Mouse (Mus musculus) midbrain, embryonic 13.5 days (tissue): ENCODE measurements around the gene Rimklb. TPM values are rescaled to one million over a fixed set of nuclear protein-coding genes. Genes with fewer than 3 reads are reported as not detected.
"Not testable (repeated sequence)": the region's sequence is repeated elsewhere in the genome, so short reads cannot be mapped to it uniquely, and the experiment has no call there.

ENCODE experiments used
- ATAC-seq: fragments of 200-750 bp; cut with Nextera tagmentation; 2 replicates; pipeline ENCODE4 v1.8.0; 2017; ENCODE audit warnings: mild to moderate bottlenecking, moderate TSS enrichment, moderate library complexity
- H3K27ac ChIP-seq: fragments of 300-500 bp; sonication (generic); 2 replicates; pipeline ENCODE4 v1.5.1; 2015; ENCODE audit warnings: inconsistent platforms, mild to moderate bottlenecking, moderate library complexity
- H3K27me3 ChIP-seq: fragments of 300-500 bp; sonication (generic); 2 replicates; pipeline ENCODE4 v1.6.1; 2015; ENCODE audit warnings: mild to moderate bottlenecking, inconsistent platforms
- H3K36me3 ChIP-seq: fragments of 300-500 bp; sonication (generic); 2 replicates; pipeline ENCODE4 v1.6.1; 2015; ENCODE audit warnings: mild to moderate bottlenecking, inconsistent platforms
- H3K4me1 ChIP-seq: fragments of 300-500 bp; sonication (generic); replicated peaks from 2 replicates; pipeline ENCODE4 v1.6.1; 2015; ENCODE audit warnings: inconsistent platforms
- H3K4me2 ChIP-seq: fragments of 300-500 bp; sonication (generic); replicated peaks from 2 replicates; pipeline ENCODE4 v1.6.1; 2015; ENCODE audit warnings: moderate library complexity, mild to moderate bottlenecking, inconsistent platforms
- H3K4me3 ChIP-seq: fragments of 300-500 bp; sonication (generic); replicated peaks from 2 replicates; pipeline ENCODE4 v1.5.1; 2015; ENCODE audit warnings: mild to moderate bottlenecking, inconsistent platforms
- H3K9ac ChIP-seq: fragments of 300-500 bp; sonication (generic); replicated peaks from 2 replicates; pipeline ENCODE4 v1.6.1; 2015; ENCODE audit warnings: mild to moderate bottlenecking, inconsistent platforms
- H3K9me3 ChIP-seq: fragments of 300-500 bp; sonication (generic); 2 replicates; pipeline ENCODE4 v1.6.1; 2016; ENCODE audit warnings: mild to moderate bottlenecking, inconsistent platforms
- WGBS: fragments of 180-500 bp; shearing (Covaris S2); methylation state at CpG from one replicate; pipeline ENCODE4 v1.1.7; 2015; 5-methylcytosine and 5-hydroxymethylcytosine counted together
- polyA plus RNA-seq: library from polyadenylated mRNA; unstranded; fragments of >200 nt; fragmentation: Nextera tagmentation; extraction: Ambion mirVana; gene quantifications from 2 replicates; pipeline ENCODE4 v1.2.1, GENCODE M21; 2015

Gene Rimklb
- polyA plus RNA-seq, result 98.2 and 104 TPM in 2 replicates

DNA sequence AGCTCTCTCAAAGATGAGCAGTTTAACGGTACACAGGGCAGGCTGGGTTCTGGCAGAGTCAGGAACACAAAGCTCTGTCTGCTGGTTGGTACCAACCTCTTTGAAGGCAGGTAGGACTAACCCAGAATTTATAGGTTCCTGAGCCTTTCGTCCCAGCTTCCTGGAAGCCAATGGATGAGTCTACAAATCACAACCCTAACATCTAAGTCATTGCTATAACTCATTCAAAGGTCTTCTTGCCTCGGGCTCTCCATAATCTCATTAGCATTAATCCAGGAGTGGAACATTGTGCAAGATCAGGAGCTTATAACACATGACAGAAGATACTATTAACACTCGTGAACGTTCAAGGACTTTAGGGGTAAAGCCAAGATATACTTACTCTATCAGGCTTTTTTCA, at the start of gene Rimklb:
Rimklb (minus strand) TSS at position 101 of the 400 bp plus-strand sequence.
- Histone ChIP-seq H3K9ac (no peak within 1 kb of the TSS), H3K4me1 (peaks cover 32% of the 10 kb centered on the region), H3K36me3 (no peaks in the 10 kb centered on the region), H3K27me3 (peaks cover 3% of the 10 kb centered on the region; the same call in 1 of the 2 replicates), H3K27ac (no peak within 1 kb of the TSS), H3K4me3 (no peak within 1 kb of the TSS), H3K9me3 (no peaks in the 10 kb centered on the region), H3K4me2 (no peak within 1 kb of the TSS)
- ATAC-seq, result no peak
- WGBS, result 66% methylated on average over 5 of the region's 5 CpGs

DNA sequence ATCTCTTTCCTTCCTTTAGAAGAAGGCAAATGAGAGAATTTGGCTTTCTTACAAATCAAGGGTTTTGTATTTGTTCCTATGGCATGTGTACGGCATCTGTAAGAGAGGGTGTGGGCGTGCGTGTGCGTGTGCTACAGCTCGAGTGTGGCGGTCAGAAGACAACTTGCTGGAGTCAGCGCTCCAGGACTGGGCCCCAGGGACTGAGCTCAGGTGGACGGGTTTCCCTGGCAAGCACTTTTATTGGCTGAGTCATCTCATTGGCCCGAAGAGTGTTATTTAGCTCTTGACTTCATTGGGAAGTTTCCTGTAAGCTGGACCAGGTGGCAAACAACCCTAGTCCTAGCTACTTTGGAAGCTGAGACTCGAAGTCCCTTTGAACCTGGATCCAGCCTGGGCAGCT, 47.4 kb upstream of the Rimklb start:
- no peaks in the 10 kb centered on the region for H3K9me3 ChIP-seq
- no peaks in the 10 kb centered on the region for H3K27me3 ChIP-seq
- H3K4me1 ChIP-seq, result no peaks in the 10 kb centered on the region
- no peaks in the 10 kb centered on the region for H3K36me3 ChIP-seq
- H3K9ac ChIP-seq, result no peak overlapping the region
- no peak for ATAC-seq
- 87% methylated on average over 10 of the region's 10 CpGs for WGBS
- no peak overlapping the region for H3K4me3 ChIP-seq
- no peak overlapping the region for H3K27ac ChIP-seq
- H3K4me2 ChIP-seq, result no peak overlapping the region

DNA sequence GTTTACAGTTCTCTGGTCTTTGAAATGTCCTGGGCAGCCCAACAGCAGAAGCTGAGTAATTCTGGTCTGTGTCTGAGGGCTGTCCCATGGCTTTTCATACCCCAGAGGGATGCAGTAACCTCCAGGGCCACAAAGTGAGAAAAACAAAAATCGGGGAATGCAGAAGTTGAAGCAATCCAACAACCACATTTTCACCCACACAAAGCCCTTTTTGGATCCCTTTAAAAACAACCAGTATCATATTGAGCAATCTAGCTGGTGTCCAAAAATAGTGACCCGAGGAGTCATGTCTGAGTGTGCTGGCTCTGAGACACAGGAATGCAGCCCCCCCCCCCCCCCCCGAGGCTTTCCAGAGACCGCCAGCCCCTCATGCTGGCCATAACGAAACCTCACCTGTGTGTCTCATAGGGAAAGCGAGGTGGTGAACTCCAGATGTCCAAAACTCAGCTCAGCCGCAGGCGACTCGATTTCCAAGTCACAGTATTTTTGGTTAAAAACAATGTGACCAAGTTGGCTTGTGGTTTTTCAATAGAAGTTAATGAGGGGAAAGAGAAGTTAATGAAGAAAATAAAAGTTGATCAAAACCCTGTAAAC, 46.8 kb upstream of the Rimklb start:
- Histone ChIP-seq H3K4me2 (no peak overlapping the region), H3K4me3 (no peak overlapping the region), H3K4me1 (no peaks in the 10 kb centered on the region), H3K27me3 (no peaks in the 10 kb centered on the region), H3K9me3 (no peaks in the 10 kb centered on the region), H3K36me3 (no peaks in the 10 kb centered on the region), H3K27ac (no peak overlapping the region), H3K9ac (no peak overlapping the region)
- ATAC-seq, result no peak
- 85% methylated on average over 9 of the region's 9 CpGs for WGBS

DNA sequence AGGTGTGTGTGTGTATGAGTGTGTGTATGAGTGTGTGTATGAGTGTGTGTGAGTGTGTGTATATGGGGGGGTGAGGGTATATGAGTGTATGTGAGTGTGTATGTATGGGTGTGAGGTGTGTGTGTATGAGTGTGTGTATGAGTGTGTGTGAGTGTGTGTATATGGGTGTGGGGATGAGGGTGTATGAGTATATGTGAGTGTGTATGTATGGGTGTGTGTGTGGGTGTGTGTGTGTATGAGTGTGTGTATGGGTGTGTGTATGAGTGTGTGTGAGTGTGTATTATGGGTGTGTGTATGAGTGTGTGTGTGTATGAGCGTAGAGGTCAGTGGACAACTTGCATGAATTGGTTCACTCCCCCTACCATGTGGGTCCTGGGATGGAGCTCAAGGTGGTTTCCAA, 46.1 kb upstream of the Rimklb start:
- Histone ChIP-seq H3K4me3 (no peak overlapping the region), H3K27ac (no peak overlapping the region), H3K4me1 (no peaks in the 10 kb centered on the region), H3K27me3 (no peaks in the 10 kb centered on the region), H3K4me2 (no peak overlapping the region), H3K36me3 (no peaks in the 10 kb centered on the region), H3K9ac (no peak overlapping the region), H3K9me3 (no peaks in the 10 kb centered on the region)
- 0 out of 2 replicates have a peak, but pooled peaks have one; percentile 24 for ATAC-seq
- 93% methylated on average over 1 of the region's 1 CpGs for WGBS

DNA sequence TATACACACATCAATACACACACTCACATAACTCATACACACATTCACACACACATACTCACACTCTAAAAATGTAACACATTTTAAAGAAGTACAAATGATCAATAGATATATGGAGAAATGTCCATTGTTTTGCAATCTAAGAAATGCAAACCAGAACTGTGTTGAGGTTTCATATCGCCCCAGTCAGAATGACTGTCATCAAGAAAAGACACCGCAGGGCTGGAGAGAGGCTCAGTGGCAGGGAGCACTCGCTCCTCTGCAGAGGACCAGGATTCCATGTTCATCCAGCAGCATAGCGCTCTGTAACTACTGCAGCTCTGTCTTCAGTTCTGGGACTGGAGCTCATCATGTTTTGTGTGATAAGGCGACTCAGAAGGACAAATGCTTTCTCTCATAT, 45.0 kb upstream of the Rimklb start:
- Histone ChIP-seq H3K27ac (no peak overlapping the region), H3K36me3 (no peaks in the 10 kb centered on the region), H3K9ac (no peak overlapping the region), H3K4me1 (no peaks in the 10 kb centered on the region), H3K9me3 (no peaks in the 10 kb centered on the region), H3K4me3 (no peak overlapping the region), H3K27me3 (no peaks in the 10 kb centered on the region), H3K4me2 (no peak overlapping the region)
- no peak for ATAC-seq
- 87% methylated on average over 5 of the region's 5 CpGs for WGBS

DNA sequence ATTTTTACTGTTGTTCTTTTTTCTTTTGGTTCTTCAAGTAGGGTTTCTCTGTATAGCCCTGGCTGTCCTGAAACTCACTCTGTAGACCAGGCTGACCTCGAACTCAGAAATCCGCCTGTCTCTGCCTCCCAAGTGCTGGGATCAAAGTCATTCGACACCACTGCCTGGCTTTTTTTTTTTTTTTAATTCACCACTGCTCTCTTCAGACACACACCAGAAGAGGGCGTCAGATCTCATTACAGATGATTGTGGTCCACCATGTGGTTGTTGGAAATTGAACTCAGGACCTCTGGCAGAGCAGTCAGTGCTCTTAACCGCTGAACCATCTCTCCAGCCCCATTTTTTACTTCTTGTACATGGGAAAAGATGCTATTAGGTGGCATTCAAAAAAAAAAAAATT, 43.9 kb upstream of the Rimklb start:
- H3K9me3 ChIP-seq, H3K4me2 ChIP-seq, H3K36me3 ChIP-seq, H3K27me3 ChIP-seq, H3K4me3 ChIP-seq, ATAC-seq, H3K9ac ChIP-seq, H3K4me1 ChIP-seq, H3K27ac ChIP-seq: not testable (repeated sequence)
- WGBS, result 80% methylated on average over 5 of the region's 5 CpGs

DNA sequence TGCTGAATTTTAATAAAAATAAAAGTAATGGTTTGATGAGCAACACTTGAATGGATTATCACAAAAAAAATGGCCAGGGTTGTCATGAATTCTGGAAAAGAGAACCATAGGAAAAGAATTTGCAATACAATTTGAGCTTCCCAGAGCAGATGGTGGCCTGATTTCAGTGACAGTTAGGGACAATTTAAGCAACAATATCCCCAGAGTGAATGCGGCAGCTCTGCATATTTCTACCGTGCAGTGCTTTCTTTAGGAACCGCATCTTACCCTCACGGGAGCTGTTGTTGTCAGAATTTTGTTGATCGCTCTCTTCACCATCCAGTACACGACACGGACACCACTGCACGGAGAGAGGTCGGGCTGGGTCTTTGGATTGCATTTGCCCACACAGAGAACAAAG, 41.0 kb upstream of the Rimklb start:
- ATAC-seq, result no peak
- no peak overlapping the region for H3K9ac ChIP-seq

DNA sequence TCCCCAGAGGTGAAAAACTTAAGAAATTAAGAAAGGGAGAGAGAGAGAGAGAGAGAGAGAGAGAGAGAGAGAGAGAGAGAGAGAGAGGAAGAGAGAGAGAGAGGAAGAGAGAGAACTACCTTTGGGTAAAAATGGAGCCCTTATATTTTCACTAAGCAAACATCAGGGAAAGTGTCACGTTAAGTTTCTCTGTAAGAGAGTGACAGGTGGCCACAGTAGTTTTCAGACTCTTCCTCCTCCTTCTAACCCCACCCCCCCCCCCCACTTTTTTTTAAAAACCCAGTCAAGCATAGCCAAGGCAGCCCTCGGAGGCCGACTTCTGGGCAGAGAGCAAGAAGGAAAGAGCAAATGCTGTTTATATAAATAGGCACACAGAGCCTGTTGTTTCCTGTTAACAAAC, 35.5 kb upstream of the Rimklb start:
- Histone ChIP-seq H3K27me3 (no peaks in the 10 kb centered on the region), H3K9me3 (no peaks in the 10 kb centered on the region), H3K27ac (no peak overlapping the region), H3K36me3 (no peaks in the 10 kb centered on the region), H3K9ac (no peak overlapping the region), H3K4me3 (no peak overlapping the region), H3K4me2 (no peak overlapping the region), H3K4me1 (peaks cover 5% of the 10 kb centered on the region)
- no peak for ATAC-seq
- 33% methylated on average over 3 of the region's 3 CpGs for WGBS

More for the DNA sequence above, 41.0 kb upstream of the Rimklb start:
- Histone ChIP-seq H3K4me2 (no peak overlapping the region), H3K27ac (no peak overlapping the region), H3K4me1 (no peaks in the 10 kb centered on the region), H3K9me3 (no peaks in the 10 kb centered on the region), H3K27me3 (no peaks in the 10 kb centered on the region), H3K4me3 (no peak overlapping the region), H3K36me3 (no peaks in the 10 kb centered on the region)
- WGBS, result 77% methylated on average over 9 of the region's 9 CpGs

DNA sequence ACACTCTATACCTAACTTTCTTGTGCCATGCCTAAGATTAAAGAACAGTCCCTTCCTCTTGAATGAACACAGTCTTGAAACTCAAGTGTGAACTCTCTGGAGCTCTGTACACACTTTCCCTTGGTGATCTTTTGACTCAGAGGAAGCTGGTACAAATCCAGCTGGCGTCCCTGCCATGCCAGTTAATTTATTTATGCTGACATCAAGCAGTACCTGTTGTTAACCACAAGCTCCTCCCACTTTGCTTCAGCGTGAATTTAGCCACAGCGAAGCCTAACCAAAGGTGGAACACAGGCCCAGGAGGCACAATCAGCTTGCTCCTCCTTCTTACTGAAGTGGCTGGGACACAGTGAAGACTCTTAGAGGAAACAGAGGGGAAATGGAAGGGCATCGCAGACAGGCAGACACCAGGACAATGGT, 34.3 kb upstream of the Rimklb start:
- no peak overlapping the region for H3K27ac ChIP-seq
- H3K4me2 ChIP-seq, result peak overlapping the region; percentile 38
- no peaks in the 10 kb centered on the region for H3K27me3 ChIP-seq
- no peak overlapping the region for H3K9ac ChIP-seq
- no peaks in the 10 kb centered on the region for H3K36me3 ChIP-seq
- WGBS, result 8% methylated on average over 4 of the region's 4 CpGs
- no peaks in the 10 kb centered on the region for H3K9me3 ChIP-seq
- H3K4me3 ChIP-seq, result no peak overlapping the region
- peaks cover 5% of the 10 kb centered on the region for H3K4me1 ChIP-seq
- peak; percentile 74; the same call in 1 of the 2 replicates for ATAC-seq

DNA sequence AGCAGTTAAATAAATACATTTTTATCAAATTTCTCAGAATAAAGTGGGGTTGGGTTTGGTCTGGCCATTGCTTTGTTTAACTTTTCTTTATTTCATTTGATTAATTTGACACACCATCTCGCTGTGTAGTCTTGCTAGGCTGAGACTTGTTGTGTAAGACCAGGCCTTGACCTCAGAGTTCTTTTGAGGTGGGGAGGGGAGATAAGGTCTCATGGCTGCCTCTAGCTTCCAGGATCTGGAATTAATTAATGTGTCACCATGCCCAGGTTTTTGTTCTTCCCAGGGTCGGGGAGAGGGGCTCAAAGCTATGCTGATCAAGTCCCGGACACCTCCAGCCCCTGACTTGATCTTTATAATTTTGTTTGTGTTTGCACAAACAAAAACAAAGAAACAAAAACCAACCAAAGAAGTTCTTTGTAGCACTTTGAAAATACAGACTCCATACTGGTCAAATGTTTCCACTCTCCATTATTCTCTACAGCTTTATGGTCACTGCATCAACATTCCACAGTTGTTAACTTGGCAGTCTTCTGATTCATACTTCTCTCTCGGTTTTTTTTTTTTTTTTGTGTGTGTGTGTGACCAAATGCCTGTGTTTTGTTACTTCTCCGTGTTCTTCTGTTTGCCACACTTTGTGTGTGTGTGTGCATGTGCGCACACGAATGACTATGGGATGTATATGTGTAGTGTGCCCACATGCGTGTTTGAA, 33.1 kb upstream of the Rimklb start:
- Histone ChIP-seq H3K36me3 (no peaks in the 10 kb centered on the region), H3K27me3 (no peaks in the 10 kb centered on the region), H3K4me1 (peaks cover 5% of the 10 kb centered on the region), H3K27ac (no peak overlapping the region), H3K4me2 (no peak overlapping the region), H3K9me3 (no peaks in the 10 kb centered on the region), H3K9ac (no peak overlapping the region), H3K4me3 (no peak overlapping the region)
- no peak for ATAC-seq
- 72% methylated on average over 8 of the region's 8 CpGs for WGBS

DNA sequence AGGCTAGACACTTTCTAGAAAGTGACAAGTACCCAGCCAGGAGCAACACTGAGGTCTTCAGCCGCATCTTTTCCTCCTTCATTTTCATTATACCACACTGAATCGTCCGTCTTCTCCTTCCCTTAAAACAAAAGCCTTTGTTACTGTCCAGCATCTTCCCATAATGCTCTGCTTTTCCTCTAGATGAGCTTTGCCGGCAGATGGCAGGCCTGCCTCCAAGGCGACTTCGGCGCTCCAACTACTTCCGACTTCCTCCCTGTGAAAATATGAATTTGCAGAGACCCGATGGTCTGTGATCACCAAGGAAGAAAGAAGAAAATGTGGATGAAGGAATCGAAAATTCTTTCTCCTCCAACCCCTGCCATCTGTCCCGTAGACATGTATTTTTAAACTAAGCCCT, 29.6 kb upstream of the Rimklb start:
- Histone ChIP-seq H3K27me3 (no peaks in the 10 kb centered on the region), H3K4me3 (no peak overlapping the region)
- WGBS, result 88% methylated on average over 11 of the region's 11 CpGs

DNA sequence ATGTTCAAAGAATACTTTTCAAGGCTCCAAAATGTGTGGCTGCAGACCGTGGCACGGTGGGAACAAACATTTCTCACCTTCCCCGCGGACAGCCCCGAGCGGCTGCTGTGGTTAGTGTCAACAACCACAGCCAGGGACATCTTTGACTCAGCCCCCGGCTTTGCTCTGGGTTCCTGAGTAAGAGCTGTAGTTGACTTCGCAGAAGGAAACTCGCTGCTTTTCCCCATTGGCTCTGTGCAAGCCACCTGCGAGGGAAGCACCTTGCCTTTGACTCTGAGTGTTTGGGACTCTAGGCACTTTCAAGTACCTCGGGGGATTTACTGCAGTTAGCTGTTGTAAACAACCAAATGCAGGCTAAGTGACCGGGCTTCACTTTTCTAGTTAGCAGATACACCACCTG, 29.0 kb upstream of the Rimklb start:
- Histone ChIP-seq H3K27me3 (no peaks in the 10 kb centered on the region), H3K4me1 (no peaks in the 10 kb centered on the region), H3K36me3 (no peaks in the 10 kb centered on the region), H3K4me3 (no peak overlapping the region), H3K4me2 (no peak overlapping the region), H3K27ac (no peak overlapping the region), H3K9ac (no peak overlapping the region), H3K9me3 (no peaks in the 10 kb centered on the region)
- ATAC-seq, result no peak
- WGBS, result 65% methylated on average over 12 of the region's 12 CpGs

More for the DNA sequence above, 29.6 kb upstream of the Rimklb start:
- Histone ChIP-seq H3K9ac (no peak overlapping the region), H3K4me2 (no peak overlapping the region), H3K4me1 (peaks cover 2% of the 10 kb centered on the region), H3K36me3 (no peaks in the 10 kb centered on the region), H3K9me3 (no peaks in the 10 kb centered on the region), H3K27ac (no peak overlapping the region)
- ATAC-seq, result no peak
